Mouse (Mus musculus) testis, postnatal 14 days (tissue): ENCODE data around the gene Fli1.

Source experiments
- DNase-seq: peaks from one replicate; pipeline ENCODE4 v3.0.0; 2021; ENCODE audit warnings: low spot score

The Fli1 gene

DNA sequence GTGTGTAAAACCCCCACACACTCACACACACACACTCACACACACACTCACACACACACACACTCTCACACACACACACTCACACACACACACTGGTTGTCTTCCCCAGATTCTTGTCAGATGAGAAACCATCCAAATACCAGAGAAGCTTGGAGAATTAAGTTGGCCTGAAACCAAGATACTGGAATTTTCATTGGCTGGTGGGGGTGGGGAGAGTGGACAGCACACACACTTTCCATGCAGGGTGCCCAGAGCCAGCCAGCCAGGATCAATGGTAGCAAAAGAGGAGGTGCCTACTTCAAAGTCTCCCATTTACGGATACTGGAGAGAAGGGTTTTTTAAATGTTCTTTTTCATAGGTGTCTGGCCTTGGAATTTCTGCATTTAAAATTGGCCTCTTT is 74.3 kb downstream of the Fli1 start:
- DNase-seq, result no peak

DNA sequence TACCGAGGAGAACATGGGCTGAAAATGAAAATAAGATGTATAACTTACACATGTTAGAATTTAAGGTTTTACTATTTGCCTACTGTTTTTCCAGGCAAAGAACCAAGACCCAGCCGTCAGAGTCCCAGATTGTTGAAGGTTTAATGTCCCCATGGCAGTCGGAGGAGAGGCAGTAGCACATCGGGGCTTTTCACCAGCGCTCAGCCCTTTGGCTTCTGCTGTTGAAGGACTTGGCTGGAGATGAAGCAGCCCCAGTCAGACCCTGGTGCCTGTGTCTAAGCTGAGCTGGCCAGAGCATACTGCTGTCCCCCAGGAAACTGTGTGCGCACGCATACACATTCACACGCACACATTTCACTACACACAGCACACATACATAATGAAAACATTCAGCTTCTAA is 75.2 kb downstream of the Fli1 start:
- no peak for DNase-seq

DNA sequence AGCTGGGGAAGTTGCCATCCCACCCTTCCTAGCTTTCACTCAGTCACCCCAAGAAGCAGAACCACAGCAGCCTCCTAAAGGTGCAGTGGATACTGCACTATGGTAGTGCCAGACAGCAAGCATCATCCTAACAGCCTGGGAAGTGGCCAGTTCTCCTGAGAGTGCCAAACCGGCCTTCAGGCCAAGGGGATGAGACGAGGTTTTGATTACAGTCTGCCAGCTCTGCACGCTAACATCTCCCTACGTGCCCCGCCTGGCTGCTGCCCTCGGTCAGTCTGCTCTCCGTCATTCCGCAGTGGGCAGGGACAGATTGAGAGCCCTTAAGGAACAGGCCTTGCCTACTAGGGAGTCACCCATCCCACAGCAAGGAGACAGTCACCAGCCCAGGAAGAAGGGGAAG is 75.8 kb downstream of the Fli1 start:
- DNase-seq, result no peak

DNA sequence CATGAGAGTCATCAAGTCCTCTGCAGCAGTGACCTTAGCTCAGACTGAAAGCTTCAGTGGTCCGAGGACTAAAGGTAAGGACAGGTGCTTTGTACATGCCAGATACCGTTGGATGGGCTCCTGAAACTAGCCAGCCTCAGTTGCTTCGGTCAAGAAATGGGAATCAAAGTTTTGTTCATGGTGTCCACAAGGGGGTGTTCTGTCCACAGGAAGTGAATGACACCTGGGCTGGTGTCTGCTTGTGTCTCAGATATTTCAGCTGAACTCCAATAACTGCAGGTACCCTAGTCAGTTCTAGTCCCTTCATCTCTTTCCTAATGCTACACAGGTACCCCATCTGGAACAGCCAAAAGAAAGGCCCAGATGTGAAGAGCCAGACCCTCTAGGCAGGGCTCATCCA is 86.0 kb downstream of the Fli1 start:
- no peak for DNase-seq

DNA sequence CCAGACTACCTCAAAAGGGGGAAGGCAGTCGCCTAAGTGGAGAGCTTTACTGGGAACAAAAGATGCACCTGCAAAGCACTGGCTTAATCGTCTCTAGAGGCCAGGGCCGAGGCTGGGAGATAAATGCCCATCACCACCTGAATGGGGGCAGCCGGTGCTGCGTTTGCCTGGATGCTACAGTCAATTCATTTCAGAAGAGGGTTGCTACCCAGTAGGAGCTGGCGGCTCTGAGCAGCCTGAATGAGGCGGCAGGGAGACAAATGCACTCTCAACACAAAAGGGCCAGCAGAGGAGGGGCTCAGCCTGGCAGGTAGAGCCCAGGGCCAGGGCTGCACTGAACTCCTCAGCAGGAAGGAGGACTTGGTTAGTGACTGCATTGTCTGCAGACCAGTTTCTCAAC is 92.5 kb downstream of the Fli1 start:
- DNase-seq, result no peak

DNA sequence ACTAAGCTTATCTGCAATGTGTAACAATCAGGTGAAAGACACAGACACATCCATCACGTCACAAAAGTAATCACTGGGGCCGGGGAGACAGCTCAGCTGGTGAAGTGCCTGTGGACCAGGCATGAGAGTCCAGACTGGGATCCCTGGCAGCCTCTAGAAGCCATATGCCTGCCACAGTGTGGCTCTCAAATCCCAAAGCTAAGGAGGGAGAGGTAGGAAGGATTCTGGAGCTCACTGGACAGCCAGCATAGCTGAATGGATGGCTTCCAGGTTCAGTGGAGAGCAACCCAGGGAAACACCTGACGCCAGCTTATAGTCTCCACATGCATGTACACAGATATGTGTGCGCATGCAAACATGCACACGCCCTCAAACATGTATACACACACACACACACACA is 93.9 kb downstream of the Fli1 start:
- no peak for DNase-seq

DNA sequence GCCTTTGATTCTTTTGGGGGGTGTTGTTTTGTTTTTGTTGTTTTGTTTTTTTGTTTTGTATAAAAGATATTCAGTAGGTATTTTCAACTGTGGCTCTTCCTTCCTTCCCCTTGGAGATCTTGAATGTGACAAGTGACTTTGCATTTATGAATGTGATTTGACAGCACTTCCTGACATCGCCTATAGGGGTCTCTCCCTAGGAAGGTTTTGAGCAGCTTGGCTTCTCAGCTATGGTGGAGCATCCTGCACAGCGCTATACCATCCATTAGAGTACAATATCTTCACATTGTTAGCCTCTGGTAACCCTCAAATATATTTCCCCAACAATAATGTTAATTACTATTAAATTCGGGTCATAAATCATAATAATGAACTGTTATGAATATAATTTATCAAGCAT is 96.9 kb downstream of the Fli1 start:
- DNase-seq, result no peak

DNA sequence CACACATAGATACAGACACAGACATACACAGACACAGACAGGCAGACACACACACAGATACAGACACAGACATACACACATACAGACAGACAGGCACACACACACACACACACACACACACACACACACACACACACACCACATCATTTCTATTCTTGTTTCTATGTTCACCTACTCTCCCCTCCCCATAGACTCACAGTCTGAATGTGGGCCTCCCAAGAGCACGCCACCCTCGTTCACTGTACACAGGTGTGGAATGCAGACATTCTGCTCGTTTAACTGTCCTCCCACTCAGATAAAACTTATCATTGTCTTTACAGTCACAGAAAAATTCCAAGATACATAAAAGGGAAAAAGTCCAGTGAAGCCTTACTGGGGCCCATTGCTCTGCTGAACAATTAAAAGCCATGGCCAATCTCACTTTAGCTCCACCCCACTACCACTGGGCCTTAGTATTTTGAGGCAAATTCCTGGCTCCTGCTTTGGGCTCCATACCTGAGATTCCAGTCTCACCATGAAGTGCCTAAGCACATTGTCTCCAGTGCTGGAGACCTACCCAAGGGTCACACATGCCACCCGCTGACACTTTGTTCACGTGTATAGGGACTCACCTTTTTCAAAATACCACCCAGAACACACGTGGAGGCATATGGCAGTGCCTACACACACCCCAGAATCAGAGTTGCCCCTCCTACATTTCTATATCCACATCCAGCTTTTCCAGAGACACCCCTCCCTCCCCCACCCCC is 98.0 kb downstream of the Fli1 start:
- no peak for DNase-seq

DNA sequence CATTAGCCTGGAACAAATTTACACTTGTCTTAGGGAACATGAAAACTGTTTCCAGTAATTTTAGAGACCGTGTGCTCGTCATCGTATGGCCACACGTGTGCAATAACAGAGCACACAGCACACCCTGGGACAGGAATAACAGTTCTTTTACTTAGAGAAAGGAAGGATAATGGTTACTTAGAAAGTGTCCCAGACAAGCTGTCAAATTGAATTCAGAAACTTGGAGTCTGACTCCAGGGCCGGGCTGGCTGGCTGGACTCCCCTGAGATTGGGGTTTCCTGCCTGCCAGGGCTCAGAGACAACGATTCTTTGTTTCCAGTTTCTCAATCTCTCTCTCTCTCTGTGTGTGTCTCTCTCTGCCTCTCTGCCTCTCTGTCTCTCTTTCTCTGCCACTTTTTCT is 98.8 kb downstream of the Fli1 start:
- DNase-seq, result no peak

DNA sequence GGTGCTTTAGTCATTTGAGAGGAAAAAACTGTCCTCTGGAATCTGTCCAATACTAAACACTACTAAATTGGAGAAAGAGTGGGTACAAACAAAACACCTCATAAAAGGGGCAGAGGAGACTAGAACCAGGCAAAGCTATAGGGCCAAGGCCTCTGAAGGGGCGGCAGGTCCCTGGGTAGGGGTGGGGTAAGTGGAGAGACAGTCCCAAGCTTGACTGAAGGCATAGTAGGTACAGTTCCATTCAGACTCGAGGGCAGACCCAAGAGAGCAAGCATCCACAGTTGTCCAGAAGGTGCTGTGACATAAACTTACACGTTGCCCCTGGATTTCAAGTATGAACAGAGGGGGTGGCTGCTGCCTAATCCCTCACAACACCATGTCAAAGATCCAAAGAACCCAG is 99.5 kb downstream of the Fli1 start:
- no peak for DNase-seq

DNA sequence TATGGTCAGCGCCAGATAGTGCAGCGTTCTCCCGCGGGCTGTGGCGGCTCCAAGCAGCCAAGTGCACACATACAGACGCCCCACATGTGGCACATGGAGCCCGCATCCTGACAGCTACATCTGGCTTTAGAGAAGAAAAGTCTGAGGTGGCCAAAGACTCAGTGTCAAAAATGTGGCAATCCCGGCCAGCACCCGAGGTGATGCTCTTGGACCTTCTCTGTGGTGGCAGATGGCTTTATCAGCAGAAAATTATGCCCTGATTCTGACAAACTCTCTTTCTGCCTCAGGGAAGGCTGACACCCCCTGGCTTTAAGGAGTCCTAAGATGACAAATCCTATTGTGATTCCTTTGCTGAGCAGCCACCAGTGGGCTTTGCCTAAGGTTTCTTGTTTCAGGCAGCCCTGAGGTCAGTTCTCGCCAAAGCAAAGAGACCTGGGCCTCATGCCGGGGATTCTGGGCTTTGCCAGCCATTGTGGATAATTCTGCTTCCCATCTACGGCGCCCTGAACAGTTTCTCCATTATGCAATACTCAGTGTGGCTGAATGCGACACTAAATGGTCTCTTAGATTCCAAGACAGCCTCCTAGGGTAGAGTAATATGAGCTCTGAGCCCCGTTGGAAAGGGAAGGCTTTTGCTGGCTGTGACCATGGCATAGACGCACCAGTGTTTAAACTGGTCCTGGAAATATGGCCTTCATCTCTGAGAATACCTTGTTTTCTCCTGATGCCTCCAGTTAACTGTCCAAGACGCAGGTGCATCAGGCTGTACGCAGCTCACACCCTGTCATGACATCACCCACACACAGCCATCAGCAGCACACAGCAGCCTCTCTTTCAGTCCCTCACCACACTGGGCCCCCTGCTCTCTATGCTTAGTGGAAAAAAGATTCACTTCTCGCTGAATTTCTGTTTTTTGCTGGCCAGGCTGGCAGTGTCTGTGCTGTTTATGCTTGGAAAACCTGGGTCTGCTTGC is 108.1 kb downstream of the Fli1 start:
- no peak for DNase-seq

DNA sequence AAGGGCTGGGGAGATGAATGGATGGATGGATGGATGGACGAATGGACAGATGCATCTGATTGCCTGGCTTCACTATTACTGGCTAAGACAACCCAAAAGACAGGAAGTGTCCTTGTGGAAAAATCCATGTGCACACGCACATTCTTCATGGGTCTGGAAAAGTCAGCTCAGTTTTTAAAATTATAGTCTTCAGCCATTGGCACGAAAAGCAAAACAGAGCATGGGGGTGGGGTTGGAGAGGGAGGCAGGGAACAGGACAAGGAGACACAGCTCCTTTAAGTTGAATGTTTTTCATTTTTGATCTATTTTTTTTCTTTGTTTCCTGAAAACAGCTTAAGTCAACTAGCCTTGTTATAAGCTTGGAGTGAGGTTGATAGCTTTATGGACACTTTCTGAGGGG is 111.6 kb downstream of the Fli1 start:
- no peak for DNase-seq

DNA sequence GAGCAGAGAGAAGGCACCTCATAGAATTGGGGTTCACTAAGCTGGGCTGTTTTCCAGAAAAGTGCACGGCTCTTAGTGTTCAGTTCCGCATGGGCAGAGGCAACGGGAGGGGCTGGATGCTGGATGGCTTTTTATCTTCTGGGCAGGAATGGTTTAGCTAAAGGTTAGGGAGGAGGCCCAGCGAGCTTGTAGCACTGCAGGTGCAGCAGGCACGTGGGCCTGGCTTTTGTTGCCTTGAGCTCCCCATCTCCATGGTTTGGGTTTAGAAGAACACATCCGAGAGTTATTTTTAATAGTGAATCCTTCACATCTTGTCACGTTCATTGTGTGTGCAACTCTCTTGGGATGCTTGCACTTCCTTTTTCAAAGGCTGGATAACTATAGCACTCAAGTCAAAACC is 117.3 kb downstream of the Fli1 start:
- DNase-seq, result no peak

DNA sequence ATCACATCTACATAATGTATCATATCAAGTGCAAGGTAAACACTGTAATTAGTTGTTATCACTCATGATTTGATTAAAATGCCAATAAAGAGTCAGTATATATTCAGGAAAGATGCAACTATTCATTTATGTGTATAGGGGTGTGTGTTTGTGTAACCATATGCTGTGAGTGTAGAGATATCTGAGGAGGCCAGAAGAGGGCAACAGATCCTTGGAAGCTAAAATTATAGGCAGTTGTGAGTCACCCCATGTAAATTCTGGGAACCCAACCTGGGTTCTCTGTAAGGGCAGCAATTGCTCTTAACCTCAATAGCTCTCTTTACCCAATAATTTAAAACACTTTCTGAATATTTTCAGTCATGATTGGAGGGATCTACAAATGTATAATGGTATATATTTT is 122.0 kb downstream of the Fli1 start:
- DNase-seq, result no peak

DNA sequence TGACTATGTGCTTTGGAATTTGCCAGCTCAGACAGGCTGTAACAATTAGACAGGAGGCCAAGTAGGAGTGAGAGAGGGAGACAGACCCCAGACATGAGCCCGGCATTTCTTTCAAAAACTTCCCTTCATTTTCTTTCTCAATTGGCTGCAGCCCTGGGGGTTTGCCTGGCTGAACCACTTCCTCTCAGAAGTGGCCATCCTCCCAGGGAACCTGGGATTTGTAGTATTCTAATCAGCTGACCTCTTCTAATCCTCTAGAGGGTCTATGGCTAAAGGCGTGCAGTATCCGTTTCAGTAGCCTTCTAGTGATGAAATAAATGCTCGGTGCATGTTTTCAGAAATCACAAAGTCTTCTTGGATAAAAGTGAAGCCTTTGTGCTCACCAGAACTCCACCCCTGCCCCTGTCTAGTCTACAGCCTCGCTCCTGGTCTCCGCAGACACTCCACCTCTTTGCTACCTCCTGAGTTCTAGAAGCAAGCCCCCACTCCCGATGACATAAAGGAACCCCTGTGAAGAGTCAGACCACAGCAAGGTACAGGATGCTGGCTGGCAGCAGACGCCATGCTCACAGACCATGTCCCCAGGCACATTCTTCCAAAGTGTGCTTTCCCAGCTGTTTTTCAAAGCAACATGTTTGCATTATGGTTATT is 125.1 kb downstream of the Fli1 start:
- no peak for DNase-seq

DNA sequence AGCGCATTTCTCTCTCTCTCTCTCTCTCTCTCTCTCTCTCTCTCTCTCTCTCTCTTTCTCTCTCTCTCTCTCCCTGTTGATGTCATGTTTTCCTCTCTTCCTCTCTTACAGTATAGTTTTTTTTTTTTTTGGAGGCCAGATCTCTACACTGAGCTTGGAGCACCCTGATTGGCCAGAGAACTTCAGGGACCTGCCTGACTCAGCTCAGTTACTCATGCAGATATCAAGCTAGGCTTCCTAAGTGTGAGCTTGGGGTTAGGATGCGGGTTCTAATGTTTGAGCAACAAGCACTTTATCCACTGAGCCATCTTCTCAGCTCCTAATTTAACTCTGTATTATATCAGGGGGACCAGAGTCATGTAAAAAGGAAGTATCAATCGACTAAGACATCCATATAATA is 126.7 kb downstream of the Fli1 start:
- no peak for DNase-seq

DNA sequence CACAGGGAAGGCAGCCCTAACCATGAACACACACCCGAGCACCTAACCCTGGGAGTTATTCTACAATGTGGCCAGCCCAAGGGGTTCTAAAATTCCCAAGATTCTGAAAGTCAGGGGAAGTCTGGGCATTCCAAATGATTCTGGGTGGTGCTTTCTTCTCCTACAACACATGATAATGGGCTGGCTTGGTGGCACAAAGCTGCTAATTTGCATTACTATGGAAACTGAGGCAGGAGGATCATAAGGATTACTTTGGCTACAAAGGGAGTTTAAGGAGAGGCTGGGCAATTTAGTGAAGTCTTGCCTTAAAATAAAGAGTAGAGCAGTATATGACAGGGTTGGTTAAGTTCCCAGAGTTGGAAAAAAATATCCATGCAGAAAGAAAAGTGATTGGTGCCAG is 127.7 kb downstream of the Fli1 start:
- DNase-seq, result no peak

DNA sequence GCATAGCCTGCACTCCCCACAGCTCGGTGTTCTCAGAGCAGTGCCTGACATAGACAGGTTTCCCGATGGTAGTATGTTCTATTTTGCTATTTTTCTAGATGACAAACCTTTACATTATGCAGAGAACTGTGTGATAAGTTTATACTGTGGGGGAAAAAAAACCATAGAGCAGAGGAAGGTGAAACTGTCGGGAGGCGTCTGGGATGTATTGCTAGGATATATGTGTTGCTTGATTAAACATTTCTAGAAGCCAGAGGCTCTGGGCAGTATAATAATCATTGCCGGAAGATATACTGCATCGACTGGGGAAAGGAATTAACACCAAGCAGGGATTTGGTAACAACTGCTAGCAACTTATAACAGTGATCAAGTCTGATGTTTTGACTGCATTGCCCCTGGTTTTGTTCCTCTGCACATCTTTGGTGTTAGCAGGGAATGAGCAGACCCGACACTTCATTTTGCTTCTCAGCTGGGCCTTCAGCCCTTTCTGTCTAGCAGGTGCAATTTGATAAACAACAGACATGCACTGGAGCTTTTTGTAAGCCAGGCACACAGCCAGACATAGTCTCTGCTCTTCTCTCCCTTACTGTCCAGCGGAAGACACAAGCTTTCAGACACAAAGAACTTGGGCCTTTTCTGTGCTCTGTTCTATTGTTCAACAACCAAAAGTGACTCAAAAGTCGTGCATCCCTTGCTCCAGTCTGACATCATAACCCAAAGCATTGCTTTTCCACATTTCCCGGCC is 129.7 kb downstream of the Fli1 start:
- DNase-seq, result no peak

DNA sequence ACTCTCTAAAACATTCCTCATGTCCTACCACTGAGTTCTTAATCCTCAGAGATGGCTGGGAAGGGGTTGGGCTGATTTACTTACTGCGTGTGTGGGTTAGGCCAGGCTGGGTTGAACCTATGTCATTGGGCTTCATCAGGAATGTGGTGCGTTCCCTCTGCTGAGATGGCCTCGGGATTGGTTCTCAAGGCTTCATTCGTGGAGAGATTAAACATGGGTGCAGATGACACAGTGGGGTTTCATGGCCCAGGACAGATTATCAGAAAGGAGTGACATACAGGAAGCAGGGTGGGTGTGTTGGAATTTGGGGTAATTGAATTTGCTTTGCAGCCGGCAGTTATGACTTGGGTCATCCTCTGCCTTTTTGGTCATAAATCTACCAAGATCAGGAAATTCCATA is 131.2 kb downstream of the Fli1 start:
- DNase-seq, result no peak

DNA sequence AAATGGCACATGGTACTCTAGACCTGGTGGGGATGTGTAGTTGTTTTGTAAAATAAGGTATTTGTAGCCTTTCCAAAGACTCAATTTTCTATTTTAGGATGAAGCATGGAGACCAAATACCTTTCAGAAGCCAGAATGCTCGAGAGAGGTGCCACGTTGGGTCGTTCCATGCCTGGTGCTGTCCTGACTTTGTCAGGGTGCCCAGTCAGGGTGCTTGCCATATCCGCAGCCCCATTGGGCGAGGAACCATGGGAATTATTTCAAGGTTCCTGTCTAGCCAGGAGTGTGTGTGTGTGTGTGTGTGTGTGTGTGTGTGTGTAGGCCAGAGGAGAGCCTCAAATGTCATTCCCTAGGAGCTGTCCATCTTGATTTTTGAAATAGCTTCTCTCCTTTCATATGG is 132.0 kb downstream of the Fli1 start:
- DNase-seq, result no peak

DNA sequence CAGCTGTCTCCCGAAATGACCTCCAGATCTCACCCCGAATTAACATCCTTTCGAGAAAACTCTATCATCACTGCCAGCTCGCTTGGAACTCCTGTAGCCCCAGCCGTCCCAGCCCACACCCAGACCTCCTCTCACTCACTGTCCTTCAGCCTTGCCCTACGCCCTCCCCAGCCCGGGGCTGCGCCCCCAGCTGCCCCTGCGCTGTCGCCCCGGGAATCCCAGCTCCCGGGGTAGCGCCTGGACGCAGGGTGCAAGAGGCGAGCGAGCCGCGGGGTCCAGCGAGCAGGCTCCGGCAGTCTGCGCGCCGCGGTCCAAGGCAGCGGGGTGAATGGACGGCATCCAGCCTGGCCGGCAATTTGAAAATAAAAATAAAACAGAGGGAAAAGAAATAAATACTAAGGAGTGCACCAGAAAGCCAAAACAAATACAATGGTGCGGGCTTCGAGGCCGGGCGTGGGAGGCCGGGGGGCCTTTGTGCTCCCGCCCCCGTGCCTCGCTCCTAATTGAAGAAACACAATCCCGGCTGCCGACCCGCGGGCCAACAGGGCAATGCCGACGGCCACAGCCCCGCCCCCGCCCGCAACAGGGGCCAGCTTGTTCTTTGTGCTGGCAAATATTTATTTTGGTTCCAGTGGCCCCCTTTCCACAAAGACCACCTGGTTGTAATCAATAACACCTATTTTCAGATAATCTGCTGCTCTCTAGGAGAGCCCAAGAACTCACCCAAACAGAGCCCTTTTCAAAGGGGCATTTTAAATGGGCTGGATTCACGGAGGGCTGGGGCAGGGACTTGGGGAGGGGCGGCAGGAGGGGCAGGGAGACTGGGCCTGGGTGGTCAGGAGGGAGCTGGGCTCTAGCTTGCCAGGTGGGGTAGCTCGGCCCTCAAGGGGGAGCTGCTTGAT is 133.3 kb downstream of the Fli1 start:
- DNase-seq, result peak; percentile 37
